Mouse (Mus musculus): ENCODE measurements around the gene Tent5b.

The Tent5b gene

DNA sequence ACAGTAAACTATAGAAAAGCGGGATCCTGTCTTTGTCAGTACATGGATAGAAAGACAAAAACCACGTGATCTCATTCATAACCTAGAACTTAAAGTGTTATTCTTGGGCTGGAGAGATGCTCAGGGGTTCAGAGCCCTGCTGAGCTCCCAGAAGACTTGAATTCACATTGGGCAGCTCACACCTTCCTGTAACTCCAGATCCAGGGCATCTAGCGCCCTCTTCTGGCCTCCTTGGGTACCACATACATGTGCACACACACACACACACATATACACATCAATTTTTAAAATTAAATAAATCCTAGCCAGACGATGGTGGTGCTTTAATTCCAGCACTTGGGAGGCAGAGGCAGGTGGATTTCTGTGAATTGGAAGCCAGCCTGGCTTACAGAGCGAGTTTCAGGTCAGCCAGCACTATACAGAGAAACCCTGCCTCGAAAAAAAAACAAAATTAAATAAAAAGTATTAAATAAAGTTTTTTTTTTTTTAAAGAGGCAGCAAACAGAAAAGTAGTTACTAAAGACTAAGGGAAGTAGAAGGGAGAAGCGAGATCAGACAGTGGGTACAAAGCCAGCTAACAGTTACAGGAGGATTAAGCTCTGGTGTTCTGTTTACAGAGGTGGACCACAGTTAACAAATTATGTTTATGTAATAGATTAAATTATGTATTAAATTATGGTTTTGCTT, 8.7 kb upstream of the Tent5b start:
- no peak for DNase-seq (ENCODE audit: extremely low read depth, low read depth)

GRCm38 (mm10) chr4:133473833-133474232, 6.1 kb upstream of the Tent5b start:
- no peak for DNase-seq (ENCODE audit: extremely low read depth, low read depth)

DNA sequence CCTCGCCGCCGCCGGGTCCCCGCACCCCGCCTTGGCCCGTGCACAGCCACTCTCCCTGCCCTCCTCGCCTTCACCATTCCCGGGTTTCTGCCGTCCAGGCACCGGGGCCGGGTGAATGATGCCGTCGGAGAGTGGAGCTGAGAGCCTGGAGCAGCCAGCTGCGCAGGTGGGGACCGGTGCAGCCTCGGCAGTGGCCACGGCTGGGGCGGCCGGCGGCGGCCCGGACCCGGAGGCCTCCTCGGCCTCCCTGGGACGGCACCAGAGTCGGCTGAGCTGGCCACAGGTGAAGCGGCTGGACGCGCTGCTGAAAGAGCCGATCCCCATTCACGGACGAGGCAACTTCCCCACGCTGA, 229 bp downstream of the Tent5b start:
- no peak for DNase-seq (ENCODE audit: extremely low read depth, low read depth)

DNA sequence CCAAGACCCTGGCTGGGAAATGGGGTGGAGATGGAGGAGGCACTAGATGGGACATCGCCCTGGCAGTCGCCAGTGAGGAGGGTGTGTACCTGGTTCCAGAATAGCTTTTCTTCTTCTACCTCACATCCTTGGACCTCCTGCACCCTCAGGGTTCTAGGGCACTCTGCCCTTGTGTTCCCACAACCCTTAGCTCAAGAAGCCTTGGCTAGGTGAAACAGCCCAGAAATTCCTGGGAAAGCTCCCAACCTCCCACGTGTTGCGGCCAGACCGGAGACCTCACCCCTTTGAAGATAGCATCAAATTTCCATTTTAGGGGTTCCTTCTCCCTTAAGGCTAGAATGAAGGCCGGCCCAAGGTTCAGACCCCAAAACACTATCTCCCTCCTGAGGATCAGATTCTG, 822 bp downstream of the Tent5b start:
- no peak for DNase-seq (ENCODE audit: extremely low read depth, low read depth)

GRCm38 (mm10) chr4:133481488-133481887, 1.6 kb downstream of the Tent5b start:
- no peak for DNase-seq (ENCODE audit: extremely low read depth, low read depth)

DNA sequence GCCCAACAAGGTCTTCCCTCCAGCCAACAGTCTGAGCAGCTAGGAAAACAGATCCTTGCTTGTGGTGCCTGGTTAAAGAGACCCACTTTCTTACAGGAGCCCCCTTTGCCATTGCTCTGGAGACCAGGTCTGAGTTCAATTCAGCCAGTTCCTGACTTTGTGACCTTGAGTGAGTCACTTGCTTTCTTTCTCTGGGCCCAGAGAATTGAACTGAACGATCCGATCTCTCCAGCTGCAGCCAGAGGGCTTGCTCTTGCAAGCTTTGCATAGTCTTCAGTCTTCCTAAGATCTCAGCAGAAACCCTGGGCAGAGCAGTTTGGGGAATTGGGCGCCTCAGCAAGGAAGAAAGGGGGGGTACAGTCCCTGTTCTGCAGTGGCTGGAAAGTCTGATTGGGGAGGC, 2.5 kb downstream of the Tent5b start:
- DNase-seq (ENCODE audit: extremely low read depth, low read depth), result no peak

DNA sequence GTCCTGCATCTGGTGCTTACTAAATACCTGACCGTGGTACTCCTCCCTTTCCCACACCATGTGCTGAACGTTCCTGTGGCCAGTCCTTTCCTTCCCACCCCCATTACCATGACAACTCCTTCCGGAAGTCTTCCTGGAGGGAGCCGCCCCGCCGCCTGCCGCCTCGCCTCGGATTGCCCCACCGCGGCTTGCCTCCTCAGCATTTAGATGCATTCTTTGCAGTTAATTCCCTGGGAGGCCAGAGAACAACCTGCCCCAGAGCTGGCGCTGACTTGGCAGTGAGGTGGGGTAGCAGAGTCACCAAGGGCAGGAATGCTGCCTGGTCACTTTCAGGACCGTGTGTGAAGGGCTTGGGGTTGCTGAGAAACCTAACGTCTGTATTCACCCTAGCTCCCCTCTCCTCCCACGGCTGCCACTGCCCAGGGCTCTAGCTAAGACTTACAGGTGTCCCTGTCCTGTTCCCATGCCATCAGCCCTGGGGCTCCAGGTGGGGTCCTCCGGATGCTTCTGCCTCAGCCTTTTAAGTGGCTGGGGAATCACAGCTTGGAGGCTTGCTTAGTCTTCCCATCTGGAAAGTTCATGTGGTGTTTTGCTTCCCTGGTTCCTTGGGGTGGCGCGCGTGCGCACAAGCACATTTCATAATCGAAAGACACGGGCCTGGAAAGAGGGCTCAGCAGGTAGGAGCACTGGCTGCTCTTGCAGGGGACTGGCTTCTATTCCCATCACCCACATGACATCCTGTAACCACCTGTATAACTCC, 4.5 kb downstream of the Tent5b start:
- DNase-seq (ENCODE audit: extremely low read depth, low read depth), result no peak

DNA sequence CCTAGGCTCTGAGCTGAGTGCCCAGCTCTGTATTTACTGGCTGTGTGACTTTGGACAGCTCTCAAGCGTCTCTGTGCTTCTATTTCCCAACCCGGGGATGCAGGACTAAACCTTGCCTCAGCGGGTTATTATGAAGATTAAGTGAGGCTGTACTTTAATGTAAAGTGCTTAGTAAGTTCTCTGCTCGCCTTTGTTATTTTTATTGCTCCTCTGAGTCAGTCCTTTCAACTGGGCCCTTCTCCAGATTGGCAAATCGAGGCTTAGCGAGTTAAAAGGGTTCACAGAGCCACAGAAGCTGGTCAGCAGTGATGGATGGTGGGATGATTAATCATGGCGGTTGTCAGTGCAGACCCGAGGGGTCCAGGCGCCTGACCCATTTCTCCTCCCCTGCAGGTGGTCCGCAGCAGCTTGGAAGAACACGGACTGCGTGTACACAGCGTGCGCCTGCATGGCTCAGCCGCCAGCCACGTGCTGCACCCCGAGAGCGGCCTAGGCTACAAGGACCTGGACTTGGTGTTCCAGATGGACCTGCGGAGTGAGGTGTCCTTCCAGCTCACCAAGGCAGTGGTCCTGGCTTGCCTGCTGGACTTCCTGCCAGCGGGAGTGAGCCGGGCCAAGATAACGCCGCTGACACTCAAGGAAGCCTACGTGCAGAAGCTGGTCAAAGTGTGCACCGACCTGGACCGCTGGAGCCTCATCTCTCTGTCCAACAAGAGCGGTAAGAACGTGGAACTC, 5.9 kb downstream of the Tent5b start:
- no peak for DNase-seq (ENCODE audit: extremely low read depth, low read depth)

- no peak for DNase-seq (ENCODE audit: extremely low read depth, low read depth)
Measured at GRCm38 (mm10) chr4:133486673-133487357, 6.9 kb downstream of the Tent5b start.

DNA sequence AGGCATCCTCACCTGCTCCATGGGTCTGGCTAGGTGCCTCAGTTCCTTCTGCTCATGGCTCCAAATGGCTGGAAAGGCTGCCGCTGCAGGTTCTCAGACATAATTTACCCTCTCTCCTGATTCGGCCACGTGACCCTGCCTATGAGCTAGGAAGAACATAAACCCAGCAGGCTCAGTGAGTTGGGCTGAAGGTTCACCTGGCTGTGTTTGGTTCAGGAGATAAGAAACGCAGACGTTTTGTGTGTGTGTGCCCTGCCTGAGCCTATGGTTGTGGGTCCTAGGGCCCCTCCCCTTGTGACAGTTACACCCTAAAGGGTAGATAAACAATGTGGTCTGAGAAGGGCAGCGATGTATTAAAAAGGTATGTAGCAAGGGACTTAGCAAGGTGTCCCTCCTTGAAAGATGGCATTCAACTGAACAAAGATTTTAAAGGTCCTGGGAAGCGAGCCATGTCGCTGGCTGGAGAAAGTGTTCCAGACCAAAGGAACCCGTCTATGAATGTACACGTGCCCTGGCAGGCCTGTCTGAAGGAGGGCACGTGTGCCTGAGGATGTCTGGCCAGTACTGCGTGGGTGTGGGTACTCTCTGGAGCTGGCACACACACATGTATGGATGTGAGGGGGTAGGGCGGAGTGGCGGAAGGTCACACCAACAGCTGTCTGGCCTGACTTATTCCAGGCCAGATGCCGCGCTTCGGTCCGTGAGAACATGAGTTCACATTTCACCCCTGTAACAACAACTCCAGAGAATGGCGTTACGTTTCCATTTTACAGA, 8.9 kb downstream of the Tent5b start:
- no peak for DNase-seq (ENCODE audit: extremely low read depth, low read depth)

DNA sequence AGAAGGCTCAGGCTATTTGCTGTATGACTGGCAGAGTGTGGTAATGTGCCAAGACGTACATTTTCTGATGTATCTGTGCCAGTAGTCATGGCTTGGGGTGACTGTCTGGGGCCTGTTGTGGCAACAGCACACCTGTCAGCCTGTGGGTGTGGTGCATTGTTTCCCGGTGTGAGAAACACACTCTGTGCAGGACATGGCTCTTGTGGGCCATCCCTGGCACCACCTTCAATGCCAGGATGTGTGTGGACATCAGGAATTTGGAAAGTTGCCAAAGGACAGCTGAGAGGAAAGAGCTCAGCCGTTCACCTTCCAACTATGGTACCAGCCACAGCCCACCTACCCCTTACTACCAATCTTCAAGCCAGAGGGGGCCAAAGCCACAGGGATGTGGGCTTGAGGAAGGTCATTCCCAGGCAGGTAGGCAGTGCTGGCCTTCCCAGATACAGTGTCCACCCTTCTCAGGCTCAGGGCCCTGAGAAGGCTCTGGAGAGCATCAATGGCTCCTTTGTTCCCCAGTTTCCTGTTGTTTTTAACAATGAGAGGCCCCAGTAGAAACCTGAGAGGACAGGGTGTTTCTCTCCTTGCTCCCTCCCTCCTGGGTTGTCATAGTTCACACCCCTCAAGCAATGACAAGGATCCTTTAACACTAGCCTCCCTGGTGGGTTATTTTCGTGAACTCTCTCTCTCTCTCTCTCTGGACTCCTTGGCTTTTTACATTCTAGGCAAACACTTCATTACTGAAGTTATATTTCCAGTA, 9.7 kb downstream of the Tent5b start:
- DNase-seq (ENCODE audit: extremely low read depth, low read depth), result no peak

DNA sequence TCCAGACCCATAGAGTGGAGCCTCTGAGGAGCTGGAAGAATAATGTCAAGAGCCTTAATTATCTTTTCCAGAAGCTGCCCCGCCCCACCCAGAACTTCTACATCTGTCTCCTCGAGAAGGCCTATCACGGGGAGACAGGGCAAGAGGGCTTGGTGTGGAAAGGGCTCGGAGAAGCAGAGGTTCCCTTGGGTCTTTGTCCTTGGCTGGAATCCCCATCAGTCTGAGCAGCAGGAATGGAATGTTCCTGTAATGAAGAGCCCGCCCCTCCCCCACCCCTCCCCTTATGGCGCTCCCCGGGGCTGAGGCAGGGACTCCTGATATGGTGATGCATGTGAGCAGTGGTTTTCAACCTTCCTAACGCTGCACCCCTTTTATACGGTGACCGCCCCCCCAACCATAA, 11.9 kb downstream of the Tent5b start:
- DNase-seq (ENCODE audit: extremely low read depth, low read depth), result no peak

DNA sequence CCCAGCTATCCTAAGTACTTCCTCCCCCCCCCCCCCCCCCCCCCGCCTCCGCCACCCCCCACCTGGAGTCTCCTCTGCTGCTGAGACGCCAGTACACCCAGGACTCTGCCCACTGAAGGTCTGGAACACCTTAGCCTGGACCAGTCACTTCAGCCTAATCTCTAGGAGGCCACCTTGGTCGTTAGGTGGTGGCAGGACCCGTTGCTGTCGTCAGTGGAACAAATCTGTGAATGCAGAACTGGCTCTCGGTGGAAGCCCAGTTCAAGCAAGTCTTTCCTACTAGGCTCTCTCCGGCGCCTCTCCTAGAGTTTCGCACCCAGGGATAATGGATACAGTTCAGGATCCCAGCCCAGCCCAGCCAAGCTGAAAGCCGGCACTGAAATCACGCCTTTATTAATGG, 14.0 kb downstream of the Tent5b start:
- no peak for DNase-seq (ENCODE audit: extremely low read depth, low read depth)

- peak; percentile 64 for DNase-seq (ENCODE audit: extremely low read depth, low read depth)
Measured at GRCm38 (mm10) chr4:133494432-133494831, 14.5 kb downstream of the Tent5b start.

DNA sequence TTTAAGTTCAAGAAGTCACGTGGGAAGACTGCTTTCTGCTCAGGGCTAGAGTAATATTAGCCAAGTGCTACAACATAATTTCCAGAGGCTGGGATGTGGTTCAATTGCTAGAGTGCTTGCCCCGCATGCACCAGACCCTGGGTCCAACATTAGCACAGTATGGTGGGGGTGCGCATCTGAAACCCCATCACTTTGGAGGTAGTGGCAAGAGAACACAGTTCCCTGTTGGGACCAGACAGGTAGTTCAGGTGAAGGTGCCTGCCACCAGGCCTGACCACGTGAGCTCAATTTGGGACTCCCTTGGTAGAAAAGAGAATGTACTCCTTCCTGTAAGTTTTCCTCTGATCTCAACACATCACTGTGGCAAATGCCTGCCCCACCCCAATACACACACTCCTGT, 14.9 kb downstream of the Tent5b start:
- DNase-seq (ENCODE audit: extremely low read depth, low read depth), result no peak

DNA sequence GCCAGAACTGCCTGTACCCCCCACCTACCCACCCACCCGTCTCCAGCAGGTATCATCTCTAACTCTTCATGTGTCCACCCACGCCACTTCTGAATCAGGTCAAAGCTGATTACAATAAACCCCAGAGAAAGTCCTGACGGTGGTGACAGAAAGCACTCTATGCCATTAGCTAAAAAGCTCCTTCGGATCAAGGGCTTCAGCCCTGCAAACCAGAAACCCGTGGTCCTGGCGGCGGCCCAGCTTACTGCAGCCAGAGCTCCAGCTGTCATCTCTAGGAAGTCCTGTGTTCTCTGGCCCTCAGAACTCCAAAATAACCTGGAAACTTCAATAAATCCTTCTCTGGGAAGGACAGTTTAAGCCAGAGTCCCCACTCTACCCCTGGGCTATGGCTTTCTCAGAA, 15.8 kb downstream of the Tent5b start:
- no peak for DNase-seq (ENCODE audit: extremely low read depth, low read depth)

GRCm38 (mm10) chr4:133496738-133497445, 17.0 kb downstream of the Tent5b start:
- no peak for DNase-seq (ENCODE audit: extremely low read depth, low read depth)

- no peak for DNase-seq (ENCODE audit: extremely low read depth, low read depth)
Measured at GRCm38 (mm10) chr4:133497461-133498159, 17.7 kb downstream of the Tent5b start.

GRCm38 (mm10) chr4:133498160-133498724, 18.3 kb downstream of the Tent5b start, which contains the start of gene Trnp1:
TSS of gene Trnp1 (minus strand) at chr4:133498550.
- DNase-seq (ENCODE audit: extremely low read depth, low read depth), result no peak
